Comparison of ENCODE assay signal across 18 mouse cellular contexts in genomic region chr16:11407932-11408620, GRCm38 (mm10).
DNase-seq lines count a peak whose midpoint lies in the region; ATAC-seq and TF ChIP-seq lines count a peak whose summit lies in the region.
"Had no signal": no experiment of that assay in that cellular context is flagged by ENCODE, and none has a peak within 500 bp of the region (broad histone marks: within the 10 kb centered on the region; RNA-seq: fewer than 3 reads in every experiment).

No protein-coding gene starts in this region.

- DNase-seq in kidney, postnatal 0 days (ENCODE audit: low spot score) = peak; percentile 48
- DNase-seq in kidney, postnatal 4 days = no peak
- no peak for DNase-seq in lung, postnatal 4 days
- DNase-seq in gonadal fat pad, adult 2 months (ENCODE audit: low read depth) = peak; percentile 62
- no peak for DNase-seq in heart, adult 2 months
- DNase-seq: adrenal gland, adult 8-10 months; cerebellum, adult 9-10 months; heart, adult 11 months; heart, postnatal 36 days; right cerebral cortex, postnatal 4 days; thymus, postnatal 25 days had no signal

- 53% methylated on average over 8 of the region's 8 CpGs for WGBS in kidney, postnatal 0 days
- whole genome bisulfite sequencing in lung, embryonic 16.5 days = 48% methylated on average over 8 of the region's 8 CpGs
- WGBS in stomach, embryonic 16.5 days = 50% methylated on average over 8 of the region's 8 CpGs
- 62% methylated on average over 8 of the region's 8 CpGs for WGBS in heart, adult 2 months

- no peak overlapping the region for H3K4me3 ChIP-seq in kidney, postnatal 0 days (replicated peaks; ENCODE audit: low read depth, low read length)
- no peak overlapping the region for H3K4me3 ChIP-seq in lung, embryonic 16.5 days (ENCODE audit: low read length)
- no peak overlapping the region for H3K4me3 ChIP-seq in stomach, embryonic 16.5 days (replicated peaks; ENCODE audit: low read length)
- H3K4me3 ChIP-seq in heart, adult 2 months = no peak overlapping the region
- H3K4me3 ChIP-seq: embryonic facial prominence, embryonic 15.5 days; layer of hippocampus, adult 2 months; liver, embryonic 12.5 days had no signal

- no peak for TF ChIP-seq CTCF in kidney, postnatal 0 days (IDR thresholded peaks at IDR 0.05; ENCODE audit: low read depth)
- TF ChIP-seq CTCF in heart, adult 2 months (IDR thresholded peaks at IDR 0.05) = no peak

- H3K4me1 ChIP-seq in kidney, postnatal 0 days (replicated peaks; ENCODE audit: insufficient read depth, low read length) = peaks cover 16% of the 10 kb centered on the region
- H3K4me1 ChIP-seq in lung, embryonic 16.5 days (replicated peaks; ENCODE audit: control insufficient read depth, insufficient read depth, low read length) = peaks cover 13% of the 10 kb centered on the region
- peaks cover 6% of the 10 kb centered on the region; the same call in 1 of the 2 replicates for H3K4me1 ChIP-seq in stomach, embryonic 16.5 days (ENCODE audit: control insufficient read depth, insufficient read depth, low read length)
- H3K4me1 ChIP-seq in heart, adult 2 months (ENCODE audit: control insufficient read depth, insufficient read depth, low read length) = no peaks in the 10 kb centered on the region
- H3K4me1 ChIP-seq: embryonic facial prominence, embryonic 15.5 days; liver, embryonic 12.5 days had no signal

- peaks cover 8% of the 10 kb centered on the region; the same call in 1 of the 2 replicates for H3K36me3 ChIP-seq in kidney, postnatal 0 days (ENCODE audit: insufficient read depth, low read length)
- H3K36me3 ChIP-seq in lung, embryonic 16.5 days (ENCODE audit: control insufficient read depth, insufficient read depth, low read length) = peaks cover 2% of the 10 kb centered on the region; the same call in 1 of the 2 replicates
- H3K36me3 ChIP-seq in stomach, embryonic 16.5 days (ENCODE audit: control insufficient read depth, insufficient read depth, low read length) = no peaks in the 10 kb centered on the region
- H3K36me3 ChIP-seq in heart, adult 2 months (ENCODE audit: control insufficient read depth, insufficient read depth, low read length) = no peaks in the 10 kb centered on the region

- peak overlapping the region; percentile 79 for H3K27ac ChIP-seq in kidney, postnatal 0 days
- peak overlapping the region; percentile 71 for H3K27ac ChIP-seq in lung, embryonic 16.5 days (ENCODE audit: low read length)
- H3K27ac ChIP-seq in stomach, embryonic 16.5 days (ENCODE audit: low read length) = peak overlapping the region; percentile 8; the same call in 1 of the 2 replicates
- H3K27ac ChIP-seq in heart, adult 2 months = no peak overlapping the region
- H3K27ac ChIP-seq: embryonic facial prominence, embryonic 15.5 days; hindbrain, embryonic 14.5 days; liver, embryonic 12.5 days had no signal

- no peak overlapping the region for H3K4me2 ChIP-seq in kidney, postnatal 0 days (ENCODE audit: low read length)
- 0 out of 2 replicates have a peak overlapping the region, but pooled peaks have one; percentile 13 for H3K4me2 ChIP-seq in lung, embryonic 16.5 days (ENCODE audit: low read depth, low read length)
- no peak overlapping the region for H3K4me2 ChIP-seq in stomach, embryonic 16.5 days (ENCODE audit: low read depth, low read length)
- H3K4me2 ChIP-seq: embryonic facial prominence, embryonic 15.5 days; hindbrain, embryonic 14.5 days; liver, embryonic 12.5 days; midbrain, embryonic 11.5 days had no signal

- H3K9ac ChIP-seq in kidney, postnatal 0 days (ENCODE audit: low read depth, low read length) = no peak overlapping the region
- no peak overlapping the region for H3K9ac ChIP-seq in lung, embryonic 16.5 days (ENCODE audit: low read length)
- no peak overlapping the region for H3K9ac ChIP-seq in stomach, embryonic 16.5 days (ENCODE audit: low read length)
- H3K9ac ChIP-seq in heart, adult 2 months (ENCODE audit: low read depth, low read length) = no peak overlapping the region
- H3K9ac ChIP-seq: embryonic facial prominence, embryonic 15.5 days; hindbrain, embryonic 14.5 days; liver, embryonic 12.5 days had no signal

- no peak for TF ChIP-seq EP300 in heart, adult 2 months (IDR thresholded peaks at IDR 0.05; ENCODE audit: insufficient read depth, low read depth, low read length)

- H3K9me3 ChIP-seq in kidney, postnatal 0 days (replicated peaks; ENCODE audit: low read length) = no peaks in the 10 kb centered on the region
- H3K9me3 ChIP-seq in lung, embryonic 16.5 days (ENCODE audit: control insufficient read depth, low read length) = no peaks in the 10 kb centered on the region
- H3K9me3 ChIP-seq in stomach, embryonic 16.5 days (replicated peaks; ENCODE audit: control insufficient read depth, low read length) = no peaks in the 10 kb centered on the region
- H3K9me3 ChIP-seq: embryonic facial prominence, embryonic 15.5 days; liver, embryonic 12.5 days had no signal

- no peaks in the 10 kb centered on the region for H3K27me3 ChIP-seq in kidney, postnatal 0 days (ENCODE audit: insufficient read depth, low read length)
- H3K27me3 ChIP-seq in lung, embryonic 16.5 days (ENCODE audit: control insufficient read depth, insufficient read depth, low read depth, low read length) = no peaks in the 10 kb centered on the region
- no peaks in the 10 kb centered on the region for H3K27me3 ChIP-seq in stomach, embryonic 16.5 days (ENCODE audit: control insufficient read depth, insufficient read depth, low read length)
- no peaks in the 10 kb centered on the region for H3K27me3 ChIP-seq in heart, adult 2 months (ENCODE audit: control insufficient read depth, insufficient read depth, low read length)
- H3K27me3 ChIP-seq: embryonic facial prominence, embryonic 15.5 days; liver, embryonic 12.5 days had no signal

- intact Hi-C loops in heart, adult 2 months (cut with DNase I) = no loop called here

- no peak for ATAC-seq in kidney, postnatal 0 days (replicated peaks; ENCODE audit: low FRiP score, low read depth)
- peak; percentile 87 for ATAC-seq in lung, embryonic 16.5 days (ENCODE audit: low read depth)
- ATAC-seq in stomach, embryonic 16.5 days (ENCODE audit: insufficient read depth, low FRiP score) = peak; percentile 39; the same call in 1 of the 2 replicates
- ATAC-seq: liver, embryonic 12.5 days had no signal

- H3K79me2 ChIP-seq in heart, adult 2 months (replicated peaks; ENCODE audit: control insufficient read depth, insufficient read depth, low read length) = no peaks in the 10 kb centered on the region

- TF ChIP-seq POLR2A in heart, adult 2 months (IDR thresholded peaks at IDR 0.05; ENCODE audit: insufficient read depth, low read depth, low read length) = no peak

Comparison
In these comparisons a context has a peak if more than half of its experiments do, and no peak if none do; other contexts are left out.
1. DNase-seq: peak in kidney, postnatal 0 days (single experiment) and gonadal fat pad, adult 2 months (single experiment); none in kidney, postnatal 4 days (0 of 2), lung, postnatal 4 days (0 of 2) and heart, adult 2 months (0 of 2).